Mouse (Mus musculus) heart, adult 11 months (tissue): ENCODE results near the gene Tmem182.

Experiments
- DNase-seq: peaks from one replicate; pipeline ENCODE4 v3.0.0; 2022

Gene Tmem182

GRCm38 (mm10) chr1:40805351-40805750 is at the start of gene Tmem182:
TSS of gene Tmem182 (plus strand) at chr1:40805601.
- peak; percentile 99 for DNase-seq

GRCm38 (mm10) chr1:40759751-40760445 is 45.5 kb upstream of the Tmem182 start:
- peak; percentile 80 for DNase-seq

- DNase-seq: no peak
Measured at GRCm38 (mm10) chr1:40764042-40764441, 41.4 kb upstream of the Tmem182 start.

GRCm38 (mm10) chr1:40764701-40765275 is 40.6 kb upstream of the Tmem182 start:
- DNase-seq: peak; percentile 74

- DNase-seq: peak; percentile 81
Measured at GRCm38 (mm10) chr1:40765521-40765920, 39.9 kb upstream of the Tmem182 start.

GRCm38 (mm10) chr1:40767588-40767987 is 37.8 kb upstream of the Tmem182 start:
- DNase-seq: peak; percentile 78

- peak; percentile 80 for DNase-seq
Measured at GRCm38 (mm10) chr1:40768606-40769005, 36.8 kb upstream of the Tmem182 start.

GRCm38 (mm10) chr1:40769331-40769894 is 36.0 kb upstream of the Tmem182 start:
- DNase-seq: peak; percentile 73

- peak; percentile 52 for DNase-seq
Measured at GRCm38 (mm10) chr1:40771196-40771970, 34.0 kb upstream of the Tmem182 start.

- peak; percentile 53 for DNase-seq
Measured at GRCm38 (mm10) chr1:40773234-40773633, 32.2 kb upstream of the Tmem182 start.

- peak; percentile 80 for DNase-seq
Measured at GRCm38 (mm10) chr1:40774040-40774439, 31.4 kb upstream of the Tmem182 start.

- no peak for DNase-seq
Measured at GRCm38 (mm10) chr1:40776102-40776501, 29.3 kb upstream of the Tmem182 start.

GRCm38 (mm10) chr1:40776763-40777162 is 28.6 kb upstream of the Tmem182 start:
- no peak for DNase-seq

GRCm38 (mm10) chr1:40783450-40783849 is 22.0 kb upstream of the Tmem182 start:
- no peak for DNase-seq

- DNase-seq: peak; percentile 75
Measured at GRCm38 (mm10) chr1:40784306-40784705, 21.1 kb upstream of the Tmem182 start.

GRCm38 (mm10) chr1:40785876-40786445 is 19.4 kb upstream of the Tmem182 start:
- peak; percentile 69 for DNase-seq

GRCm38 (mm10) chr1:40788956-40789355 is 16.4 kb upstream of the Tmem182 start:
- DNase-seq: peak; percentile 72

GRCm38 (mm10) chr1:40789666-40790233 is 15.7 kb upstream of the Tmem182 start:
- DNase-seq: peak; percentile 82

GRCm38 (mm10) chr1:40790324-40791141 is 14.9 kb upstream of the Tmem182 start, which contains the start of gene Mfsd9:
TSS of gene Mfsd9 (minus strand) at chr1:40790687.
- DNase-seq: peak; percentile 98

- no peak for DNase-seq
Measured at GRCm38 (mm10) chr1:40795508-40795907, 9.9 kb upstream of the Tmem182 start.

- peak; percentile 95 for DNase-seq
Measured at GRCm38 (mm10) chr1:40797348-40797747, 8.1 kb upstream of the Tmem182 start.

GRCm38 (mm10) chr1:40799121-40799520 is 6.3 kb upstream of the Tmem182 start:
- DNase-seq: peak; percentile 95
